Mouse (Mus musculus): ENCODE data around the gene Mri1. TPM values are rescaled to one million over a fixed set of nuclear protein-coding genes. Genes with fewer than 3 reads are reported as not detected.

Mri1 gene
- polyA plus RNA-seq, 2 experiments, result 17.2 to 27.1 TPM

- Histone ChIP-seq H3K27me3 (ENCODE audit: control insufficient read depth, insufficient read depth, low read length) (peaks cover 21% of the 10 kb centered on the region), H3K4me1 (replicated peaks; ENCODE audit: control insufficient read depth in 2 of 2, insufficient read depth in 2 of 2, low read length in 1 of 2) (peaks cover 3 to 29% of the 10 kb centered on the region in 2 experiments), H3K9ac (replicated peaks) (peak overlapping the region; percentile 59), H3K36me3 (replicated peaks; ENCODE audit: control insufficient read depth, insufficient read depth, low read depth) (no peaks in the 10 kb centered on the region), H3K27ac (no peak overlapping the region), H3K4me2 (ENCODE audit: low read depth) (peak overlapping the region; percentile 66), H3K4me3 (ENCODE audit: insufficient read depth in 1 of 2, low read depth in 2 of 2, low read length in 2 of 2) (peak overlapping the region; percentile 57 to 58), H3K9me3 (ENCODE audit: control insufficient read depth, low read length) (no peaks in the 10 kb centered on the region)
- TF ChIP-seq CTCF (IDR thresholded peaks at IDR 0.05; ENCODE audit: low read depth) (no peak), EP300 (IDR thresholded peaks at IDR 0.05; ENCODE audit: low read depth) (no peak)
- DNase-seq (ENCODE audit: low read depth in 3 of 3, low spot score in 3 of 3) (no peak), ATAC-seq (ENCODE audit: insufficient read depth) (0 out of 2 replicates have a peak, but pooled peaks have one; percentile 9)
- WGBS (ENCODE audit: insufficient replicate concordance), result 2% methylated on average over 69 of the region's 70 CpGs
Observed at GRCm38 (mm10) chr8:84200652-84201544, 56.2 kb downstream of the Mri1 start.

- peaks cover 21% of the 10 kb centered on the region for H3K27me3 ChIP-seq (ENCODE audit: control insufficient read depth, insufficient read depth, low read length)
- no peak overlapping the region for H3K27ac ChIP-seq
- H3K9me3 ChIP-seq (ENCODE audit: control insufficient read depth, low read length), result no peaks in the 10 kb centered on the region
- DNase-seq (ENCODE audit: low read depth in 3 of 3, low spot score in 3 of 3), result no peak
- no peak overlapping the region for H3K9ac ChIP-seq (replicated peaks)
- no peak for TF ChIP-seq CTCF (IDR thresholded peaks at IDR 0.05; ENCODE audit: low read depth)
- TF ChIP-seq EP300 (IDR thresholded peaks at IDR 0.05; ENCODE audit: low read depth), result no peak
- ATAC-seq (ENCODE audit: insufficient read depth), result no peak
- peak overlapping the region in 1 of 2 experiments; percentile 58; a peak in 2 of 4 replicates for H3K4me3 ChIP-seq (ENCODE audit: insufficient read depth in 1 of 2, low read depth in 2 of 2, low read length in 2 of 2)
- WGBS (ENCODE audit: insufficient replicate concordance), result 30% methylated on average over 8 of the region's 8 CpGs
- no peaks in the 10 kb centered on the region for H3K36me3 ChIP-seq (replicated peaks; ENCODE audit: control insufficient read depth, insufficient read depth, low read depth)
- H3K4me2 ChIP-seq (ENCODE audit: low read depth), result peak overlapping the region; percentile 66
- H3K4me1 ChIP-seq (replicated peaks; ENCODE audit: control insufficient read depth in 2 of 2, insufficient read depth in 2 of 2, low read length in 1 of 2), result peaks cover 3 to 29% of the 10 kb centered on the region in 2 experiments
Observed at GRCm38 (mm10) chr8:84200126-84200555, 57.0 kb downstream of the Mri1 start.

MicroRNA genes within 50 kb of the gene (microRNA counts, 519-probe panel; counts per million panel counts)
- 6,347 counts per million, percentile 54 among the panel's probes with 10 or more counts for microRNA mmu-miR-23a
- microRNA mmu-miR-27a, result 6,668 counts per million, percentile 60 among the panel's probes with 10 or more counts

Small RNA genes within 50 kb of the gene (microRNA-seq; reads per million reads assigned to microRNA genes)
- gene Mir23a (15,255 reads per million, percentile 94 among the genes with 10 or more reads in this experiment), gene Mir24-2 (not detected), gene Mir27a (540 reads per million, percentile 67 among the genes with 10 or more reads in this experiment), gene Mir3074-2 (not detected)

Other genes with a start within 250 kb of the Mri1 start
- not detected in 2 replicates for gene 2210011C24Rik, start 245.2 kb downstream of the Mri1 start, polyA plus RNA-seq (2012; rRNA removed)
- not detected in 2 replicates for gene 2210011C24Rik, start 245.2 kb downstream of the Mri1 start, polyA plus RNA-seq (2014; fragmentation: Nextera tagmentation; extraction: Ambion mirVana)
- gene Palm3, start 235.9 kb downstream of the Mri1 start, polyA plus RNA-seq (2012; rRNA removed), result 0.11 and 0.19 TPM in 2 replicates
- gene Palm3, start 235.9 kb downstream of the Mri1 start, polyA plus RNA-seq (2014; fragmentation: Nextera tagmentation; extraction: Ambion mirVana), result 0.09 TPM in 1 of 2 replicates, not detected in the other
- 0.56 and 0.70 TPM in 2 replicates for gene Il27ra, start 214.7 kb downstream of the Mri1 start, polyA plus RNA-seq (2012; rRNA removed)
- 0.32 and 0.45 TPM in 2 replicates for gene Il27ra, start 214.7 kb downstream of the Mri1 start, polyA plus RNA-seq (2014; fragmentation: Nextera tagmentation; extraction: Ambion mirVana)
- not detected in 2 replicates for gene Rln3, start 212.3 kb downstream of the Mri1 start, polyA plus RNA-seq (2012; rRNA removed)
- gene Rln3, start 212.3 kb downstream of the Mri1 start, polyA plus RNA-seq (2014; fragmentation: Nextera tagmentation; extraction: Ambion mirVana), result not detected in 2 replicates
- 0.08 and 0.22 TPM in 2 replicates for gene Gm10643, start 192.2 kb downstream of the Mri1 start, polyA plus RNA-seq (2012; rRNA removed)
- 0.16 TPM in 1 of 2 replicates, not detected in the other for gene Gm10643, start 192.2 kb downstream of the Mri1 start, polyA plus RNA-seq (2014; fragmentation: Nextera tagmentation; extraction: Ambion mirVana)
- gene Rfx1, start 190.5 kb downstream of the Mri1 start, polyA plus RNA-seq (2012; rRNA removed), result 4.6 and 5.0 TPM in 2 replicates
- gene Rfx1, start 190.5 kb downstream of the Mri1 start, polyA plus RNA-seq (2014; fragmentation: Nextera tagmentation; extraction: Ambion mirVana), result 1.5 and 2.6 TPM in 2 replicates
- 16.8 and 17.1 TPM in 2 replicates for gene Dcaf15, start 152.6 kb downstream of the Mri1 start, polyA plus RNA-seq (2012; rRNA removed)
- 2.5 and 3.2 TPM in 2 replicates for gene Dcaf15, start 152.6 kb downstream of the Mri1 start, polyA plus RNA-seq (2014; fragmentation: Nextera tagmentation; extraction: Ambion mirVana)
- gene Podnl1, start 131.3 kb downstream of the Mri1 start, polyA plus RNA-seq (2012; rRNA removed), result 0.03 and 0.04 TPM in 2 replicates
- not detected in 2 replicates for gene Podnl1, start 131.3 kb downstream of the Mri1 start, polyA plus RNA-seq (2014; fragmentation: Nextera tagmentation; extraction: Ambion mirVana)
- 3.0 and 3.4 TPM in 2 replicates for gene Cc2d1a, start 109.4 kb downstream of the Mri1 start, polyA plus RNA-seq (2012; rRNA removed)
- gene Cc2d1a, start 109.4 kb downstream of the Mri1 start, polyA plus RNA-seq (2014; fragmentation: Nextera tagmentation; extraction: Ambion mirVana), result 2.3 and 3.6 TPM in 2 replicates
- gene 4930432K21Rik, start 109.3 kb downstream of the Mri1 start, polyA plus RNA-seq (2012; rRNA removed), result 0.15 and 0.19 TPM in 2 replicates
- gene 4930432K21Rik, start 109.3 kb downstream of the Mri1 start, polyA plus RNA-seq (2014; fragmentation: Nextera tagmentation; extraction: Ambion mirVana), result 0.25 TPM in 1 of 2 replicates, not detected in the other
- 0.12 TPM in 1 of 2 replicates, not detected in the other for gene Nanos3, start 72.1 kb downstream of the Mri1 start, polyA plus RNA-seq (2012; rRNA removed)
- not detected in 2 replicates for gene Nanos3, start 72.1 kb downstream of the Mri1 start, polyA plus RNA-seq (2014; fragmentation: Nextera tagmentation; extraction: Ambion mirVana)
- gene Zswim4, start 20.3 kb downstream of the Mri1 start, polyA plus RNA-seq (2012; rRNA removed), result 1.9 and 2.1 TPM in 2 replicates
- 0.74 and 1.4 TPM in 2 replicates for gene Zswim4, start 20.3 kb downstream of the Mri1 start, polyA plus RNA-seq (2014; fragmentation: Nextera tagmentation; extraction: Ambion mirVana)
- 95.7 and 127 TPM in 2 replicates for gene D8Ertd738e, start 7.6 kb downstream of the Mri1 start, polyA plus RNA-seq (2012; rRNA removed)
- gene D8Ertd738e, start 7.6 kb downstream of the Mri1 start, polyA plus RNA-seq (2014; fragmentation: Nextera tagmentation; extraction: Ambion mirVana), result 261 and 262 TPM in 2 replicates
- 3.6 and 5.5 TPM in 2 replicates for gene Ccdc130, start 13.1 kb upstream of the Mri1 start, polyA plus RNA-seq (2012; rRNA removed)
- gene Ccdc130, start 13.1 kb upstream of the Mri1 start, polyA plus RNA-seq (2014; fragmentation: Nextera tagmentation; extraction: Ambion mirVana), result 5.0 and 7.1 TPM in 2 replicates
- 0.19 and 1.5 TPM in 2 replicates for gene Cacna1a, start 131.1 kb upstream of the Mri1 start, polyA plus RNA-seq (2012; rRNA removed)
- gene Cacna1a, start 131.1 kb upstream of the Mri1 start, polyA plus RNA-seq (2014; fragmentation: Nextera tagmentation; extraction: Ambion mirVana), result 0.61 TPM in 2 replicates